Mouse (Mus musculus) cerebellum, adult 2 months (tissue): ENCODE measurements at regions not wholly inside any gene's neighbourhood (a gene's known extent, or its start where the extent isn't known, plus 50 kb on each side); places are given as distances from the start of the nearest gene placed in this dataset.

Source experiments
- CTCF ChIP-seq: fragments of 200-500 bp; IDR thresholded peaks from 2 replicates; pipeline ENCODE4 v1.5.1; 2011; ENCODE audit warnings: low read depth, mild to moderate bottlenecking, control low read depth, low read length, moderate library complexity, borderline replicate concordance; ENCODE audit not compliant: insufficient read depth
- POLR2A ChIP-seq: fragments of 200-500 bp; IDR thresholded peaks from 2 replicates; pipeline ENCODE4 v1.6.1; 2011; ENCODE audit warnings: low read length, control low read depth, borderline replicate concordance; ENCODE audit not compliant: insufficient read depth

GRCm38 (mm10) chr10:119045059-119045458, 175.1 kb upstream of the Dyrk2 start:
- TF ChIP-seq CTCF (no peak), POLR2A (no peak)
